In the genomic region with DNA sequence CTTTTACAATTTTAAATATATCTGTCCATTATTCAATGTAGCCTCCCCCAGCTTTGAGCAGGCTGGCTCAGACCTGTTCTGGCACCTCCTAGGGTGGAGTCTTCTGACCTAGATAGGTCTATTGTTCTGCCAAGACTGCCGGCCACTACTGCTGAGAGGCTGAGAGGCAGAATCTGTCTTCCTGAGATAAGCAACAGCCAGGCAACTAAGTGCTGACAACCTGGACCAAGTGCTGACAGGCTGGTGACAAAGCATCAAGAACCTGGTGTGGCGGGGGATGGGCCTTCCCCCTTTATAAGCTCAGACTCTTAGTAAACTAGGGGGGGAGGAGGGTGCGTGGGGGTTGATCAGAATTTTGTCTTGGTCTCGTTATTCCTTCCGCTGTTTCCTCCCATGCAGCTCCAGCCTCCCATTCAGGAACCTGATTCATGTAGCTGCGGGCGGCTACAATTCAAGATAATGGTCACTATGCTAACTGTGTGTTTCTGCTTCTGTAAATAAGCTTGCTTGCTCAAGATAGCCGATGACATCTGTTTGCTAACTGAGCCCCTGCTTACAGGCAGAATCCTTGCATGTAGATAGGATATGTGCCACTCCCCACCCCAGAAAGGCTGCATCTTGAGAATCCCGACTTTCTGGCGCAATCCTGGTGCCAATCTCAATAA, we compare ENCODE assay signal across 16 mouse cellular contexts. TPM values are rescaled to one million over a fixed set of nuclear protein-coding genes. Genes with fewer than 3 reads are reported as not detected.
DNase-seq lines count a peak whose midpoint lies in the region; ATAC-seq and TF ChIP-seq lines count a peak whose summit lies in the region.
"Had no signal": no experiment of that assay in that cellular context is flagged by ENCODE, and none has a peak within 500 bp of the region (broad histone marks: within the 10 kb centered on the region; RNA-seq: fewer than 3 reads in every experiment).

No protein-coding gene starts in this region.

- no peaks in the 10 kb centered on the region; the same call in 1 of the 2 replicates for H3K27me3 ChIP-seq in cerebellum, adult 2 months (ENCODE audit: control insufficient read depth, insufficient read depth, low read length)

- WGBS in cerebellum, adult 2 months: 79% methylated on average over 10 of the region's 10 CpGs

- ATAC-seq in cerebellum, adult (ENCODE audit: insufficient number of reproducible peaks, low FRiP score, low TSS enrichment): peak; percentile 96
- no peak for ATAC-seq in monocyte, adult 5-6 weeks (replicated peaks; ENCODE audit: insufficient number of reproducible peaks, low FRiP score, low TSS enrichment, poor library complexity, severe bottlenecking)
- ATAC-seq: forebrain, embryonic 16.5 days had no signal

- no peak for TF ChIP-seq CTCF in cerebellum, adult 2 months (IDR thresholded peaks at IDR 0.05; ENCODE audit: borderline replicate concordance, insufficient read depth, low read depth, low read length)
- TF ChIP-seq CTCF in layer of hippocampus, adult 2 months (conservative IDR thresholded peaks at IDR 0.05): no peak

- DNase-seq in cerebellum, postnatal 10 days: no peak
- DNase-seq in ES-CJ7 (ENCODE audit: low read depth, low spot score): peak; percentile 85
- DNase-seq in cerebellum, adult 2 months: peak; percentile 33 to 63
- peak; percentile 43 for DNase-seq in liver
- DNase-seq in layer of hippocampus, adult 2 months (ENCODE audit: low spot score in 2 of 2): no peak
- DNase-seq in testis, postnatal 14 days (ENCODE audit: low spot score): no peak
- DNase-seq: adrenal gland, adult 2 months; gastrocnemius, postnatal 36 days; kidney, adult 11 months; lung, postnatal 4 days; right cerebral cortex, postnatal 14 days; thymus, adult 2 months had no signal

- H3K4me3 ChIP-seq in cerebellum, adult 2 months (replicated peaks; ENCODE audit: insufficient read depth, low read depth, low read length): no peak overlapping the region
- no peak overlapping the region for H3K4me3 ChIP-seq in layer of hippocampus, adult 2 months

- peaks cover 5% of the 10 kb centered on the region; the same call in 1 of the 2 replicates for H3K4me1 ChIP-seq in cerebellum, adult 2 months (ENCODE audit: control insufficient read depth, insufficient read depth, low read length)

- no peak for TF ChIP-seq POLR2A in cerebellum, adult 2 months (IDR thresholded peaks at IDR 0.05; ENCODE audit: borderline replicate concordance, insufficient read depth, low read length)

- H3K27ac ChIP-seq in cerebellum, adult 2 months (ENCODE audit: insufficient read depth, low read length): peak overlapping the region; percentile 78; the same call in 1 of the 2 replicates
- no peak overlapping the region for H3K27ac ChIP-seq in layer of hippocampus, adult 2 months
- H3K27ac ChIP-seq: hindbrain, embryonic 14.5 days had no signal

RNA-seq across cellular contexts. Expression of a gene that starts 50.1 kb away (rescaled TPM):
- 0.08 and 0.15 TPM in 2 replicates for polyA plus RNA-seq in cerebellum, adult 2 months (2012; rRNA removed)
- total RNA-seq in layer of hippocampus, adult 2 months (2021): not detected
- total RNA-seq in monocyte, adult 5-6 weeks (2017): 186 to 292 TPM (median 238 TPM) in 3 replicates
- total RNA-seq: gastrocnemius, postnatal 36 days had no signal
- polyA plus RNA-seq: forebrain, embryonic 16.5 days; hindbrain, embryonic 14.5 days had no signal

Comparison
In these comparisons a context has a peak if more than half of its experiments do, and no peak if none do; other contexts are left out.
1. DNase-seq: peak in ES-CJ7 (single experiment), cerebellum, adult 2 months (2 of 2) and liver (single experiment); none in cerebellum, postnatal 10 days (0 of 2), layer of hippocampus, adult 2 months (0 of 2) and testis, postnatal 14 days (single experiment).
2. RNA of a gene that starts 50.1 kb away (total RNA-seq): 186 to 292 TPM in monocyte, adult 5-6 weeks; not detected in layer of hippocampus, adult 2 months; every median in the first group is over 100 times any median in the second.